Mouse (Mus musculus): ENCODE results near the gene Gnat3.

DNA sequence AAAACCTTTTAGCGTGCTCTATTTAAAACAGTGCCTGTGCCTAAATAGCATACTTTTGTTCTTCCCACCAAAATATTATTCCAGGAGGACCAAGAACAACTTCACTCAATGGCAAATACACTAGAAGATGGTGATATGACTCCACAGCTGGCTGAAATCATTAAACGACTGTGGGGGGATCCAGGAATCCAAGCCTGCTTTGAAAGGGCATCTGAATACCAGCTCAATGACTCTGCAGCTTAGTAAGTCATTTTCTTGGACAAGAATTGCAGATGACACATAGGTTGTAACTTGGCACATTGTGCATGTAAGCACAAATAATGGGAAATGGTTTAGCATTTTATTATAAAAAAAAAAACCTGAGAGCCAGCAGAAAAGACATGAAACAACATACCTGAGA lies 37.2 kb downstream of the Gnat3 start:
- TF ChIP-seq POLR2A (IDR thresholded peaks at IDR 0.05; ENCODE audit: extremely low read depth, insufficient read depth, low read length), result no peak
- no peak for TF ChIP-seq CTCF (IDR thresholded peaks at IDR 0.05; ENCODE audit: extremely low read depth, insufficient read depth, low read length)
